Mouse (Mus musculus) neural tube, embryonic 12.5 days (tissue): ENCODE measurements around the gene L1cam. TPM values are rescaled to one million over a fixed set of nuclear protein-coding genes. Genes with fewer than 3 reads are reported as not detected.
A peak's percentile ranks its signal among the peaks of the same experiment; 100 is the strongest.

Experiments used
- ATAC-seq: fragments of 200-750 bp; cut with Nextera tagmentation; 2 replicates; pipeline ENCODE4 v1.8.0; 2017; ENCODE audit warnings: low read depth, mild to moderate bottlenecking, moderate TSS enrichment, moderate library complexity; ENCODE audit not compliant: low FRiP score
- H3K27ac ChIP-seq: fragments of 300-500 bp; sonication (generic); 2 replicates; pipeline ENCODE4 v1.5.1; 2016
- H3K27me3 ChIP-seq: fragments of 300-500 bp; sonication (generic); replicated peaks from 2 replicates; pipeline ENCODE4 v1.6.1; 2016; ENCODE audit warnings: mild to moderate bottlenecking
- H3K36me3 ChIP-seq: fragments of 300-500 bp; sonication (generic); 2 replicates; pipeline ENCODE4 v1.6.1; 2016; ENCODE audit warnings: mild to moderate bottlenecking
- H3K4me1 ChIP-seq: fragments of 300-500 bp; sonication (generic); 2 replicates; pipeline ENCODE4 v1.6.1; 2016
- H3K4me2 ChIP-seq: fragments of 300-500 bp; sonication (generic); replicated peaks from 2 replicates; pipeline ENCODE4 v1.6.1; 2016; ENCODE audit warnings: mild to moderate bottlenecking
- H3K4me3 ChIP-seq: fragments of 300-500 bp; sonication (generic); 2 replicates; pipeline ENCODE4 v1.5.1; 2016
- H3K9ac ChIP-seq: fragments of 300-500 bp; sonication (generic); 2 replicates; pipeline ENCODE4 v1.6.1; 2016; ENCODE audit warnings: mild to moderate bottlenecking
- H3K9me3 ChIP-seq: fragments of 300-500 bp; sonication (generic); 2 replicates; pipeline ENCODE4 v1.6.1; 2016; ENCODE audit warnings: mild to moderate bottlenecking
- WGBS: fragments of 180-500 bp; shearing (Covaris S2); methylation state at CpG from one replicate; pipeline ENCODE4 v1.1.7; 2016; 5-methylcytosine and 5-hydroxymethylcytosine counted together
- polyA plus RNA-seq: library from polyadenylated mRNA; unstranded; fragments of >200 nt; fragmentation: Nextera tagmentation; extraction: Ambion mirVana; gene quantifications from 2 replicates; pipeline ENCODE4 v1.2.1, GENCODE M21; 2016

Gene L1cam
- polyA plus RNA-seq: 46.2 and 67.5 TPM in 2 replicates

- no peaks in the 10 kb centered on the region for H3K9me3 ChIP-seq
- WGBS: 33% methylated on average over 2 of the region's 2 CpGs
- H3K4me3 ChIP-seq: no peak within 1 kb of the TSS
- H3K4me1 ChIP-seq: no peaks in the 10 kb centered on the region
- H3K27ac ChIP-seq: no peak within 1 kb of the TSS
- H3K36me3 ChIP-seq: no peaks in the 10 kb centered on the region
- no peak within 1 kb of the TSS for H3K9ac ChIP-seq
- no peak within 1 kb of the TSS for H3K4me2 ChIP-seq
- no peak; the same call in 1 of the 2 replicates for ATAC-seq
- H3K27me3 ChIP-seq: no peaks in the 10 kb centered on the region
Observed at GRCm38 (mm10) chrX:73895719-73896118, at the start of gene L1cam. L1cam (minus strand) TSS chrX:73896105.

DNA sequence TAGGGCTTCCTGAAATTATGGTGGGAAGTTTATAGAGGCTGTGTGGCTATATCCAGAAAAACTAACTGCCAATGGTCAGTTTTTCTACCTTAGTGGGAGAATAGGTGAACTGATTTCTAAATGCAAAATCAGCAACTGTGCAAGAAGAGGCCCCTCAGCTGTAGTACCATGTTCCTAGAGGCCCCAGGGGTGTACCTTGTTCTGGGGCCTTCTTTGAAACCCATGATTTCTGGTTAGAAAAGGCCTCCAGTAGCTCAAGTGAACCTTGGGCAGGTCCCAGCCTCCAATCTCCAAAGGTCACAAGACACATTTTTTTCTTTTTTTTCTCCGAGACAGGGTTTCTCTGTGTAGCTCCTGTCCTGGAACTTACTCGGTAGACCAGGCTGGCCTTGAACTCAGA is 46.4 kb upstream of the L1cam start:
- Histone ChIP-seq H3K36me3 (peaks cover 49% of the 10 kb centered on the region), H3K9me3 (no peaks in the 10 kb centered on the region), H3K27ac (no peak overlapping the region), H3K4me2 (no peak overlapping the region), H3K9ac (no peak overlapping the region), H3K4me1 (no peaks in the 10 kb centered on the region), H3K27me3 (no peaks in the 10 kb centered on the region), H3K4me3 (no peak overlapping the region)
- ATAC-seq: no peak
- 87% methylated on average over 2 of the region's 2 CpGs for WGBS

DNA sequence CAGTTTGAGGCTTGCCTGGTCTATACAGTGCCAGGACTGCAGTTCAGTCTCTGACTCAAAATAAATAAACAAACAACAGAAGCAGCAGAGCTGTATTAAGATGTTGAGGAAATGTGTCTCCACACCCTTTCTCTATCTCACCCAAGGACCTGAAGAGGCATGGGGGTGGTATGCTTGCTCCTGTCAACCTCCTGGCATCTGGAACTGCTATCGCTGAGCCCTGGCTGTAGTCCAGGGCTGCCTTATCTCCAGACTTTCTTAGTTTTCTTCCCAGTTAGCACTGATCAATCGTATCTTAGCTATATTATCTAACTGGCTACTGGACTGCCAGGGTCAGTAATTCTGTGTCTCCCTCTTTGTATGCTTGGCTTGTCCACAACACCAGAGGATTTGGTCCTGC is 46.0 kb upstream of the L1cam start:
- no peak for ATAC-seq
- Histone ChIP-seq H3K27ac (no peak overlapping the region), H3K36me3 (peaks cover 45% of the 10 kb centered on the region), H3K9ac (no peak overlapping the region), H3K27me3 (no peaks in the 10 kb centered on the region), H3K9me3 (no peaks in the 10 kb centered on the region), H3K4me2 (no peak overlapping the region), H3K4me3 (no peak overlapping the region), H3K4me1 (no peaks in the 10 kb centered on the region)
- whole genome bisulfite sequencing: 85% methylated on average over 2 of the region's 2 CpGs

- no peak overlapping the region for H3K4me3 ChIP-seq
- H3K36me3 ChIP-seq: no peaks in the 10 kb centered on the region
- H3K9ac ChIP-seq: no peak overlapping the region
- H3K4me2 ChIP-seq: no peak overlapping the region
- no peaks in the 10 kb centered on the region for H3K4me1 ChIP-seq
- no peak overlapping the region for H3K27ac ChIP-seq
- WGBS: 77% methylated on average over 2 of the region's 2 CpGs
- no peaks in the 10 kb centered on the region for H3K9me3 ChIP-seq
- ATAC-seq: no peak
- no peaks in the 10 kb centered on the region for H3K27me3 ChIP-seq
Observed at GRCm38 (mm10) chrX:73931871-73932270, 36.0 kb upstream of the L1cam start.

DNA sequence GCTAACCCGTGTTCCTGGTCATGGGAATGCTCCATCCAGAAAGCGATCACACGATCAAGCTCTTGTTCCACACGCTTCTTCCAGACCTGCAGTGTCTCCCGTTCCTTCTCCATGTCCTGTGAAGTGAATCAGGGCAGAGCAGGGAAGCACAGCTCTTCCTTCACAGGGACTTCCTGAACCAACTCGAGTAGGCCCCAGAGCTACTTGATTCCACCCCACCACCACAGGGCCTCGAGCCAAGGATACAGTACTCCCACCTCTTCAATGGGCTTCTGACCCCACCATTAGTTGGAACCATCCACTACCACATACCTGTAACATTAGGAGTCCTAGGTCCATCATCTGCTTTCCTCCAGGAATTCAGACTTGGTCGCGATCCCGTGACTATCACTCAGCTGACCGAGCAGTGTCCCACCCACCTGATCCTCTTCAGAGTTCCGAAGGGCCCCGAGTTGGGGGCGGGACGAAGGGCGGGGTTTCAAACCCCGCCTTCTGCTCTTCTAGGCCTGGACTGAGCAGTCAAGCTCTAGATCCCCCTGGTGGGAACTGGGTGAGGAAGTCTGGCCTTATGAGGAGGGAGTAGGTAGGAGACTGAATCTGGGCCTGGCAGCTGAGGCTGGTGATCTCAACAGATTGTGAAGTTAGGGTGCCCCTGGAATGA is 34.6 kb upstream of the L1cam start, which contains the start of gene Renbp:
TSS of gene Renbp (minus strand) at position 449 of the 661 bp plus-strand sequence.
- Histone ChIP-seq H3K4me2 (peak within 1 kb of the TSS; percentile 24), H3K9me3 (no peaks in the 10 kb centered on the region), H3K4me3 (no peak within 1 kb of the TSS), H3K27me3 (no peaks in the 10 kb centered on the region), H3K4me1 (no peaks in the 10 kb centered on the region), H3K27ac (no peak within 1 kb of the TSS), H3K36me3 (no peaks in the 10 kb centered on the region), H3K9ac (no peak within 1 kb of the TSS)
- 43% methylated on average over 17 of the region's 17 CpGs for WGBS
- ATAC-seq: 0 out of 2 replicates have a peak, but pooled peaks have one; percentile 44

DNA sequence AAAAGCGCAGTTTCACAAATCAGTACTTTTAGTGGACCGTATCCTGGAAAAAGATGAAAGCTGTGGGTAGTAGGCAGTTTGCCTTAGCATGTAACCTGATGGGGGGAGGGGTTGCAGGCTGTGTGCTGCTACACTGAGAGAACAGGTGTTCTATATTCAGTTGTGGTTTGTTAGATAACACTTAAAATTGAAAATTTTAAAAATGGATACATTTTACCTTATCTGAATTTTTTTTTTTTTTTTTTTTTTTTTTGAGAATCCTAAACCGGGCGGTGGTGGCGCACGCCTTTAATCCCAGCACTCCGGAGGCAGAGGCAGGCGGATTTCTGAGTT is 26.6 kb upstream of the L1cam start:
- H3K9me3 ChIP-seq: no peaks in the 10 kb centered on the region
- WGBS: 73% methylated on average over 8 of the region's 8 CpGs
- no peak overlapping the region for H3K9ac ChIP-seq
- no peak overlapping the region for H3K27ac ChIP-seq
- H3K27me3 ChIP-seq: no peaks in the 10 kb centered on the region
- H3K36me3 ChIP-seq: peaks cover 10% of the 10 kb centered on the region
- H3K4me2 ChIP-seq: peak overlapping the region; percentile 67
- H3K4me3 ChIP-seq: peak overlapping the region; percentile 52
- ATAC-seq: peak; percentile 22; the same call in 1 of the 2 replicates
- peaks cover 5% of the 10 kb centered on the region; the same call in 1 of the 2 replicates for H3K4me1 ChIP-seq

- Histone ChIP-seq H3K27me3 (no peaks in the 10 kb centered on the region), H3K9ac (peak within 1 kb of the TSS; percentile 62), H3K4me2 (peak within 1 kb of the TSS; percentile 67), H3K27ac (no peak within 1 kb of the TSS), H3K4me1 (peaks cover 5% of the 10 kb centered on the region; the same call in 1 of the 2 replicates), H3K36me3 (peaks cover 10% of the 10 kb centered on the region), H3K9me3 (no peaks in the 10 kb centered on the region), H3K4me3 (peak within 1 kb of the TSS; percentile 52)
- ATAC-seq: peak; percentile 97
- 16% methylated on average over 43 of the region's 43 CpGs for WGBS
Observed at GRCm38 (mm10) chrX:73921823-73922549, 26.1 kb upstream of the L1cam start, which contains the start of the genes Arhgap4 and Naa10. Arhgap4 (minus strand) TSS chrX:73921870. Naa10 (minus strand) TSS chrX:73921944.

- Histone ChIP-seq H3K9me3 (no peaks in the 10 kb centered on the region), H3K4me2 (peak overlapping the region; percentile 67), H3K27me3 (no peaks in the 10 kb centered on the region), H3K36me3 (peaks cover 10% of the 10 kb centered on the region), H3K4me3 (peak overlapping the region; percentile 52), H3K27ac (no peak overlapping the region), H3K4me1 (peaks cover 5% of the 10 kb centered on the region; the same call in 1 of the 2 replicates), H3K9ac (peak overlapping the region; percentile 62)
- WGBS: 16% methylated on average over 34 of the region's 34 CpGs
- ATAC-seq: peak; percentile 46; the same call in 1 of the 2 replicates
Observed at GRCm38 (mm10) chrX:73921285-73921822, 25.4 kb upstream of the L1cam start.

DNA sequence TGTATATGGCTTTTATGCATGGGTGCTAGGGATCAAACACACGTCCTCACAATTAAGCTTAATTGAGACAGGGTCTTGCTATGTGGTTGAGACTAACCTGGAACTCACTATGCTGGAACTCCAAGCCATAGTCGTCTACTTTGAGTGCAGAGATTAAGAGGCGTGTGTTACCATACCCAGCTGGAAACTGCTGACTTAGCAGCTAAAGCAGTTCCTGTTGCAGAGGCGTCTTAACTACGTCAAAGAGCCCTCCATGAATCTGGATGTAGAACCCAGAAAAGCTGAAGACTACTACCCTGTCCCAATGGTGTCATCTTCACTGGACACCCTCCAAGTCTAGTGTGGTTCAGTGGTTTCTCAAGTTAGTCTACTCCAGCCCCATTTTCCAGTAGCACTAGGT is 22.7 kb upstream of the L1cam start:
- ATAC-seq: no peak
- Histone ChIP-seq H3K4me2 (no peak overlapping the region), H3K4me3 (no peak overlapping the region), H3K9me3 (no peaks in the 10 kb centered on the region), H3K9ac (no peak overlapping the region), H3K36me3 (peaks cover 10% of the 10 kb centered on the region), H3K4me1 (peaks cover 5% of the 10 kb centered on the region; the same call in 1 of the 2 replicates), H3K27me3 (no peaks in the 10 kb centered on the region), H3K27ac (no peak overlapping the region)
- 90% methylated on average over 5 of the region's 5 CpGs for WGBS

DNA sequence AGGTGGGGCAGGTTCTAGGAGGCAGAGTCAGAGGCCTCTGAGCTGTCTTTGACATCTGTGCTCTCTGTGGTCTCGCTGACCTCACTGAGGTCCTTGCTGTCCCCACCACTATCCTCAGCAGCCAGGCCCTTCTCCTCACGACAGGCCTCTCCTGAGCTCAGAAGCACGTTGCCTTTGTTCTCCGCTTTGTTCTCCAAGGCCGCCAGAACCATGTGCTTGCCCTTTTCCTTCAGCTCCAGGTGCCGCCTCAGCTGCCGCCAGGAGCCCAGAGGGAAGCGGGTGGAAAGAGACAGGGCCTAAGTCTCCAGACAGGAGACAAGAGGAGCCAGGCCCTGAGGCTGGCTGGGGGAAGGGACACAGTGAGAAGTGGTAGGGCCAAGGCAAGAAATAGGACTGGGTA is 21.0 kb upstream of the L1cam start:
- Histone ChIP-seq H3K27me3 (no peaks in the 10 kb centered on the region), H3K27ac (no peak overlapping the region), H3K4me3 (no peak overlapping the region), H3K36me3 (peaks cover 10% of the 10 kb centered on the region), H3K9me3 (no peaks in the 10 kb centered on the region), H3K4me2 (no peak overlapping the region), H3K4me1 (peaks cover 5% of the 10 kb centered on the region; the same call in 1 of the 2 replicates), H3K9ac (no peak overlapping the region)
- 77% methylated on average over 8 of the region's 8 CpGs for WGBS
- no peak for ATAC-seq

- Histone ChIP-seq H3K36me3 (peaks cover 10% of the 10 kb centered on the region), H3K4me3 (0 out of 2 replicates have a peak overlapping the region, but pooled peaks have one; percentile 7), H3K4me2 (peak overlapping the region; percentile 49), H3K4me1 (no peaks in the 10 kb centered on the region), H3K9me3 (no peaks in the 10 kb centered on the region), H3K27ac (no peak overlapping the region), H3K27me3 (no peaks in the 10 kb centered on the region), H3K9ac (no peak overlapping the region)
- WGBS: 31% methylated on average over 31 of the region's 31 CpGs
- ATAC-seq: peak; percentile 94
Observed at GRCm38 (mm10) chrX:73914827-73915703, 19.2 kb upstream of the L1cam start.
